Mouse (Mus musculus) adrenal gland, postnatal 4 days (tissue): ENCODE measurements at regions not wholly inside any gene's neighbourhood (a gene's known extent, or its start where the extent isn't known, plus 50 kb on each side); places are given as distances from the start of the nearest gene placed in this dataset.

Experiments used
- DNase-seq, 2 experiments: peaks; one replicate each; pipeline ENCODE4 v3.0.0; 2021 to 2022; ENCODE audit warnings: low spot score in 2 of 2, mixed read lengths in 2 of 2

DNA sequence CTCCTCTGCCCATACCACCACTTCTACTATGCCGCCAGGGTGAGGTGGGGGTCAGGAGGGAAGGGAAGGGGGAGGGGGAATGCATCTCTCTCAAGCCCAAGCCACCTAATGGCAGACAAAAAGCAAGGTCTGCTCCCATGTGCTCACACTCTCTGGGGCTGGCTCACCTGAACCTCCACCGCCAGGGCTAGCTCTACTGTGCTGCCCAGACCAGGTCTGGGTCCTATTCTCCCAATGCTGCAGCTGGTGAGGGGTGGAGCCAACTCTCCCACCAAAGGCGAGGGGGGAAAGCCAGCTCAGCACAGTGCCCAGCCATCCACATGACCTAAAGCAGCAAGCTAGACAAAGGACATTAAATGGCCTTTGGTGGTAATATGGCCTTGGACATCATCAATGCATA lies 158.6 kb downstream of the Chic2 start:
- no peak for DNase-seq

DNA sequence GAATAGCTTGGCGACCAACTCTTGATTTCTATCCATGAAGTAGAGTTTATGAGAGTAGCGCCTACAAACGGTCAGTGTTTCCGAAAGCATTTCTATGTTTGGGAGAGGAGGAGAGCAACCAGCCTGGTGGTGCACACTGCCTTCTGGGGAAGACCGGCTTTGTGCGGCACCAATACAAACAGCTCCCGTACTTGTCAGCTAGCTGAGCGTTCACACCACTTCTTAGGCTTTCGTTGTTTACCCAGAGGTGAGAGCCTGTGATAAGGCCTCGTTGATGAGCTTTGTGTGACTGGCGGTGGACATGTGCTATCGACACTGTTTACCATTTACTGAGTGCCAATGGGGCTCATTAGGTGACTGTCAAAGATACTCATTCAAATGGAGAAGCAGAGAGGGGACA lies 162.0 kb downstream of the Chic2 start:
- DNase-seq, result no peak

DNA sequence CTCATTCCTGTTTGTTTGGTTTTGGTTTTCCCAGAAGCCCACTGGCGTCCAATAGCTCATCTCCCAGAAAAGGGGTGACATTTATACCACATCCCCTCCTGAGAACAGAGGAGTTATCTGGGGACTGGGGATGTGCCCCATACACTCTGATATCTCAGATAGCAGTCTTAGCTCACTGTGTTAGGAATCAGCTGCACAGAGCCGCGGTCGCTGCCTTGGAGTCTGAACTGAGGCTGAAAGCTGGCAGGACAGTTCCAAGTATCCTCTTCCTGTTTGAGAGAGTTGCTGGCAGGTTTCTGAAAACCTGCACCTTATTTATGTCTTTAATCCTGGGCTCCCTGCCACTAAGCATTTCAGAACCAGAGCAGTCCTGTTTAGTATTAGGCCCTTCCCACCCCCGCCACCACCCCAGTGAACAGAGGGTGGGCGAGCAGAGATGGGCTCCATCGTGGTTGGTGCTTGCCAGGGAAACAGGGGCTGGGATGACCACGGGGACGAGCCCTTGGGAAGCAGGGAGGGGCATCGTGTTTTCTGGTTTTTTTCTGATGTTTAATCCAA lies 163.8 kb downstream of the Chic2 start:
- DNase-seq, result no peak

GRCm38 (mm10) chr5:74880048-74880437 lies 164.5 kb downstream of the Chic2 start:
- DNase-seq, result no peak

DNA sequence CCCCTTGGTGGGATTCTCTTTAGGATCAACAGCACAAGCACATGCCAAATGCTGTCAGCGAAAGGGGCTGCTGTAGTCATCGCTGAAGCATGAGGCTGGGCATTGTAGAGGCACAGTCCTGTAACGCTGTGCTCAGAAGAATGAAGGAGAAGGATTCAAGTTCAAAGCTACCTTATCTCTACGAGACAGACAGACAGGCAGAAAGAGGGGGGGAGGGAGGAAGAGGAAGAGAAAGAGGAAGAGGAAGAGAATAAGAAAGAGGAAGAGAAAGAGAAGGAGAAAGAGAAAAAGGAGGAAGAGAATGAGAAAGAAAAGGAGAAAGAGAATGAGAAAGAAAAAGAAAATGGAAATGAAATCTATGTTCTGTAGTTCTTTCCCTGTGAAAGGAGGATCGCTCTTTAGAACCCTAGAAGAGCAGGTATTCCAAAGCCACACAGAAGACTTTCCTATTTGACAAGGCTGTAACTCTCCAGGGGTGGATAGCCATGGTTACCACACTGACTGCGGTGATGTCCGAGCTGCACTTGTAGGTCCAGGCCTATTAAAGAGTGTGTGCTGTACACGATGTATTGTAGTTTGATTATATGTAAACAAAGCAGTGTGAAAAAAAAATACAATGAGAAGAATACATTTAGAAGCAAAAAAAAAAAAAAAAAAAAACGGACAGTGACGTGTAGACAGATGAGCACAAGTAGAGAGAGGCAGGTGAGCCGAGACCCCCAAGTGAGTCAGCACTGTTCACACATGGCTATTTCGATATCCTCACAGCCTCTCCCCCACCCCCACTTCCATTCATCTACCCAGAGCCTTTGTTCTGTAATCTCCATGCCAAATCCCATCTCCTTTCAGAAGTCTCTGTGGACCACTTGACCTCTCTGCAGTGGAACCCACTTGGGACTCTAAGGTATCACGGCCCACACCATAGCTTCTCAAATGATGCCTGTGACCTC lies 165.2 kb downstream of the Chic2 start:
- DNase-seq, result no peak

- DNase-seq, result no peak
These were observed 167.0 kb downstream of the Chic2 start for GRCm38 (mm10) chr5:74877595-74877994.

DNA sequence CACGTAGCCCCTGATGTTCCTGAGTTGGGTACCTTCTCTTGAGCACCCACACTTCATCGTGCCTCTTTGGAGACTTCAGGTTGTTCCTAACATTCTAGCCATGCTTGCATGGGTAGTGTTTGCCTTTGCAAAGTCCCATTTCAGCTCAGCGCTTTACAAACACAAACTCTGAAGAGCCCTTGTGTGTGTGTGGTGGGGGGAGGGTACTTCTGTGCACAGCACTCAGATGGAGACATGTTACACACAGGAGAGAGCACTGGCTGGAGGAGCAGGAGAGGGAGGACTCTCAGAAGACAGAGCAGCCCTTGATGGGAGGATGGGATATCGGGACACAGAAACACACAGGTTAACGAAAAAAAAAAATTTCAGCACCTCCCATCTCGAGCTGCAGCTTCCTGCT lies 167.4 kb downstream of the Chic2 start:
- DNase-seq, result no peak

GRCm38 (mm10) chr5:74874691-74875090 lies 169.9 kb downstream of the Chic2 start:
- DNase-seq, result no peak

DNA sequence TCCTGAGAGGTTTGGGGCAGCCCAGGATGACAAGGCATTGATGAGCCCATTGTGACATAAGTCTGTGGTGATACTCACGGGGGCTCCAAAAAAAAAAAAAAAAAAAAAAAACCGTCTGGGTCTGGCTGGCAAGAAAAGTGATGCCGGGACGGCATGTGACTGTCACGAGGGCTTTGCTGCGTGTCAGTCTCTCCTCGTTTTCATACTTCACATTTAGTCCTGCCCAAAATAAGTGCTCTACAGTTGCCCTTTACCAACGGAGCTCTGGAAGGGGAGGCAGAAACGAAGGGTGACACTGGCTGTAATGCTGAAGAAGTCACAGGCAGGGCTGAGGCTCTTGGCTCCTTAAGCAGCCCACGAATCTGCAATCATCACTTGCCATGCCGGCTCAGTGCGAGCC lies 167.9 kb upstream of the Lnx1 start:
- DNase-seq, result no peak

GRCm38 (mm10) chr5:74867113-74867785 lies 164.5 kb upstream of the Lnx1 start:
- DNase-seq, result no peak

GRCm38 (mm10) chr5:74866697-74867096 lies 164.0 kb upstream of the Lnx1 start:
- no peak for DNase-seq

GRCm38 (mm10) chr5:74865446-74865845 lies 162.7 kb upstream of the Lnx1 start:
- DNase-seq, result no peak

DNA sequence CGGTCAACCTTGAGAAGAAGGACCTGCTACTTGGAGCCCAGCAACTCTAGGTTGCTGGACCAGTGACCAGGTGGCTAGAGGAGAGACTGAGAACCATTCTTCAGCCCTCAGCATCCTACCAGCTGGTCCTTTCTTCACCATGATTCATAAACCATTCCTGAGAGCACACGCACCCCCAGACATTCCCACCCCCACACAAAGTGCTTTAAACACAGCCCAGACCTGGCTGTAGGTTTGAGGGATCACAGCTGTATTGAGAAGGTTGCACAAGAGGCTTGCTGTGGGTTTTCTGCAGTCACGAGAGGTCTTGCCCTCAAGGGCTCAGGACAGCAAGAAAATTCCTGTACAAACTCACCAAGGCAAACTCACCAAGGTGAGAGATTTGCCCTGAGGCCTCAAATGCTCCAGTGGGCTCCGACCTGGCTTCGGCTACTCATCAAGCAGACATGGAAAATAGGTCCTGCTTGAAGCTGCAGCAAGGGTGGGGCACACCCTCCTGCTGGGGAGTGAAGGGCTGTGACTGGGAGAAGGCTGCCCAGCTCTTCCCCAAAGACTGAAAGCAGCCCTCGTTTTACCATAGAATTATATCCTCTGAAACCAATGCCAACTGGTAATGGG lies 161.9 kb upstream of the Lnx1 start:
- no peak for DNase-seq

DNA sequence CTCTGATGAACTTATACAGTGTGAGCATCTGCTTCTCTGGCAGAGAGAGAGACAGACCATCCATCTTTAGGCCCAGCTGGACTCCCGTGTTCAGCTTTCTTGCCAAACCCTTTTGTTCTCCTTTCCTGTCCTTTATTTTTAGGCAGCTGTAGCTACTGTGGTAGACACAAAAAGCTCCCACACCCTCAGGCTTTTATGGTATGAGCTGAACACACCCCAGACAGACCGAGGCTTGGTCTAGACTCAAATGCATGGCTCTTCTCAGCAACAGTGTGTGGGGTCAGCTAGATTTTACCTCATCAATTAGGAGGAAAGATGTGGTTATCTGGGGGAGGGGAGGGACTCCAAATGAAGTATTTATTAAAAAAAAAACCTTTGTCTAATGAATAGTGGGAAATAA lies 158.6 kb upstream of the Lnx1 start:
- no peak for DNase-seq

DNA sequence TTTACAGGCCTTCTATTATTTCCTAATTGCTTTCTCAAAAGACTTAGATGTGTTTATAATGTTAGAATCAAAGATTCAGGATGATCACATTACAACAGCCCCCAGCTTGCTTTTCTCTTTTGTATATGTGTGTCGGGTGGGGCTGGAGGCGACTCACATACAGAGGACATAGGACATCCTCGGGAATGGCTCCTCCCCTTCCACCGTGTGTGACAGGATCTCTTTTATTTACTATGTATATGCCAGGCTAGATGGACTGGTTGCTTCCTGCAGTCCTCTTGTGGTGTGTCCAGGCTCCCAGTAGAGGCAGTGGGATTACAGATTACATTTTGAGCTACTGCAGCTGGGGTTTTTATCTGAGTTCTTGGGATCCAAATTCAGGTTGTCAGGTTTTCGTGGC lies 155.1 kb upstream of the Lnx1 start:
- no peak for DNase-seq

- no peak for DNase-seq
These were observed 154.4 kb upstream of the Lnx1 start for GRCm38 (mm10) chr5:74857161-74857560.

GRCm38 (mm10) chr5:74847824-74848223 lies 145.1 kb upstream of the Lnx1 start:
- no peak for DNase-seq

DNA sequence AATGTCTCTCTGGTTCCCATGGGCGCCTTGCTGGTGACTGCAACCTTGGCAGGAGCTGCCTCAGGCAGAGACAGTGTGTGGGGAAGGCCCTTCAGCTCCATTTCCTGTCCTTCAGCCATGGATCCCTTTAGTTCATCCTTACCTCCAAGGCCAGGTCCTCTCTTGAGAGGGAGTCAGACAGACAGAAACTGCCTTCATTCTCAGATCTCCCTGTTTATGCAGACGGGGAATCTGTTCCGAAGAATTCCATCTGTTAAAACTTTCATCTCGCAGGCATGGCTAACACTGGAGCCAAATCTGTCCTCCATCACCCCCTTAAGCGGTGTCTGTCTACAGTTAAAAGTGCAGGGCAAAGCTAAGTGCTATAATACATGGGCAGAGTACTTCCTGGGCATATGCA lies 144.0 kb upstream of the Lnx1 start:
- DNase-seq, result no peak

DNA sequence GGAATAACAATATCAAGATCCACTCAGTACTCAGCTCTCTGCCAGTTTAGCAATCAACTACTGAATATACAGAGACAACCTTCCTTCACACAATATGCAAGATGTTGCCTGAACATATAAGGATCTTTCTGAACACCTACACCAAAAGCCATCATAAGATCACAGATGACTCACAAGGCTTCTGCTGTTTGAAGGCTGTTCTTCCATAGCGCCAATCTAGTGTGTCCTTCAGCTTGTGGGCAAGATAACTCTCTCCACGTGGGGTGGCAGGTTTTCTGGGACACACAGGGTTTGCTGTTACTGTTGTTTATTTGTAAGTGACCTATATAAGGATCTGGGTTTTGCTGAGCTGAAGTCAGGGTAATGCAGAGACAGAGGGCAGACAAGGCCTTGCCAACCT lies 131.7 kb upstream of the Lnx1 start:
- no peak for DNase-seq

- DNase-seq, result no peak
These were observed 131.2 kb upstream of the Lnx1 start for GRCm38 (mm10) chr5:74833887-74834286.

DNA sequence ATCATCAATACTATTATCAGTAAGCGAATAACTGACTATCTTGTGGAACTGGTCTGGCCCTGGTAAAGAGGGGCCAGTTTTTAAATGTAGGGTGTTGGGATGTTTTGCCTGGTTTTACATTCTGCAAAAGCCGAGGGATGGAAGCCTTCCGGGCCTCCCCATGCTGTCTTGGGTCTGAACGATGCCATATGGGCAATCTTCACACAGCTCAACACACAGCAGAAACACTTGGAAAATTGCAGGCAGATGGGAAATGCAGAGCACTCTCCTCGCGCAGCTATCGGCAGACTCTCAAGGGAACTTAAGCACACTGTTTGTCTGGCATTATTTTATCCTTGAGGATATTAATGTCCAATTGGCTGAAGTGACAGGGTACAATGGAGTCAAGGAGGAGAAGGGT lies 129.3 kb upstream of the Lnx1 start:
- no peak for DNase-seq

- DNase-seq, result no peak
These were observed 127.9 kb upstream of the Lnx1 start for GRCm38 (mm10) chr5:74830646-74831045.
